Mouse (Mus musculus) thymus, adult 18-20 months (tissue): Measurements from ENCODE around the gene Inpp5d.

Experiments used
- DNase-seq, 2 experiments: peaks; one replicate each; pipeline ENCODE4 v3.0.0; 2022; ENCODE audit warnings: mixed read lengths in 2 of 2

Gene Inpp5d

GRCm38 (mm10) chr1:87620211-87620668 is at the start of gene Inpp5d:
Gene Inpp5d, plus strand, starts transcription at chr1:87620312.
- peak; percentile 39 to 72 for DNase-seq

- no peak for DNase-seq
Measured at GRCm38 (mm10) chr1:87573261-87573660, 46.9 kb upstream of the Inpp5d start.

GRCm38 (mm10) chr1:87573800-87574215 is 46.3 kb upstream of the Inpp5d start, which contains the start of gene Ngef:
Gene Ngef, minus strand, starts transcription at chr1:87573870.
- no peak for DNase-seq

DNA sequence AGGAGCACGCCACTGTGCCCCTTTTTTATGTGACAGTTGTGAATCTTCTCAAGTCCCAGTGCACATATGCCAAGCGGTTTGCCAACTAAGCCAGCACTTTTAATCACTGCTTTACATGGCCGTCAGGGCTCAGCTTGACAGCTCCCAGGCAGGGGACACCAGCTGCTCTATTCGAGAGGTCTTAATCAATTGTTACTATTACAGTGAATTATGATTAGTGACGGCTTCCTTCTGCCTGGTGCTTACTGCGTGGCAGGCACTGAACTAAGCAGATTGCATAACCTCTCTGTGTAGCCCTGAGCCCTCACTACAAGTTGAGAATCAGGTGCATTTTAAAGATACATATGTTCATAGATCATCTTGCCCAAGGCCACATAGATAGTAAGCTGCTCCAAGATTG is 45.8 kb upstream of the Inpp5d start:
- DNase-seq = no peak

GRCm38 (mm10) chr1:87574785-87575184 is 45.3 kb upstream of the Inpp5d start:
- no peak for DNase-seq

DNA sequence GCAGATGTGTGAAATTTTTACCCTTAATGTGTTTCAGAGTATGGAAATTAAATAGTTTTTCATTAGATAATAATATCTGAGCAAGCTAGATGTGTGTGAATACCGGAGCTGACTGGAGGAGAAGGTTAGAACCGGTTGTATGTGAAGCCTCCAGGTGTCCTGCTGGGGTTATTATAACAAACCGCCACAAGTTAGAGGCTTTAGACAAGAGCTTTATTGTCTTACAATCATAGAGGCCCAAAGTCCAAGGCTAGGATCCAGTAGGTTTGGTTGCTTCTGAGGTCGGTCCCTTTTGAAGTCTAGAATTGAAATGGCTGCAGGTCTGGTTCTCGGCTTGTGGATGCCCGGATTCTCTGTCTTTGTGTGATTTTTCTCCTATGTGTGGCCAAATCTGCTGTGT is 41.1 kb upstream of the Inpp5d start:
- no peak for DNase-seq

- no peak for DNase-seq
Measured at GRCm38 (mm10) chr1:87580824-87581223, 39.3 kb upstream of the Inpp5d start.

DNA sequence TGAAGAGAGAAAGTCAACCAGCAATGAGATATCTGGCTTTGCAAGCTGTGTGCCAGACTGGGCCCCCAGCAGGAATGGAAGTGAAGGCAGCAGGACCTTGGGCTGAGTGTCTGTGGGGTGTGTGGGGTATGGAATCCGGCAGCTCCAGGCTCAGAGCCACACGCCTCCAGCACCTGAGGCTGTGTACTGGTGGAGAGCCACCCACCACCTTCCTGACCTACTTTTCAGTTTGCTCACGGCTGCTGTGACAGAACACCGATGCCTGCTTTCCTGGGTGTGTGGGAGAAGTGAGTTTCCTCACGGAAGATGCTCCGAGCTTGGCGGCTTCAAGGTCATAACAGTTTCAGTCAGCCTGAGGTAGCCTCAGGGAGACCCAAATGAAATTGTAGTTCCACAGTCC is 30.9 kb upstream of the Inpp5d start:
- no peak for DNase-seq

DNA sequence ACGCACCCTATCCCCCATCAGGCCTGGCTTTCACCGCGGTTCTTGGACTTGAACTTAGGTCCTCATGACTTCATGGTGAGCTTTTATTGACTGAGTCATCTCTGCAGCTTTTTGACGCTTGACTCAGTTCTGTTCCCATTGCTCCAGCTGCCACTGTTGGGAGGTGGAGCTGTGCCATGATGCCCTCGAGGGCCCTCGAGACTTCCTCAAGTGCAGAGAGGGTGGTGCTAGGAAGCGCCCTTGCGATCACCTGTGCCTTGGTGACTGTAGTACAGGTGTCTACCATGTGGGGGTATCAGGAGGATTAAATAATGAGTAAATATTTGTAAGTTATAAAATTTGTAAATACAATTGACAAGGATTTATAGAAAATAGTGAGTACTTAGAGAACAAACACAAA is 30.1 kb upstream of the Inpp5d start:
- DNase-seq = no peak

- no peak for DNase-seq
Measured at GRCm38 (mm10) chr1:87594261-87594660, 25.9 kb upstream of the Inpp5d start.

- no peak for DNase-seq
Measured at GRCm38 (mm10) chr1:87594671-87595070, 25.4 kb upstream of the Inpp5d start.

DNA sequence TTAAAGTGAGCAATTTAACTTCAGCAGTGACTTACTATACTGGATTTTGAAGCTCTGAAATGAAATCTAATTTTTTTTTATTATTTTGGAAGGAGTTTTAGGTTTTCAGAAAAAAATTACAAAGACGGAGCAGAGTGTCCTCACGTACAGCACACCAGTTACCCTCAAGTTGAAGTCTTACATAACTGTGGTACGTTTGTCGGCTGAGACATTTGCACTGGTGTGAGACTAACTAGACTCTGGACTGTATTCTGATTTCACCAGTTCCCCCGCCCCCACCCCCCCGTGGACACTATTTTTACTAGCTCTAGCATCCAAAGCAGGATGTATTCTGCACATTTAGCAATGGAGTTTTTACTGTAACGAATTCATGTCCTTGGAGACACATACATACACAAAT is 19.6 kb upstream of the Inpp5d start:
- no peak for DNase-seq

DNA sequence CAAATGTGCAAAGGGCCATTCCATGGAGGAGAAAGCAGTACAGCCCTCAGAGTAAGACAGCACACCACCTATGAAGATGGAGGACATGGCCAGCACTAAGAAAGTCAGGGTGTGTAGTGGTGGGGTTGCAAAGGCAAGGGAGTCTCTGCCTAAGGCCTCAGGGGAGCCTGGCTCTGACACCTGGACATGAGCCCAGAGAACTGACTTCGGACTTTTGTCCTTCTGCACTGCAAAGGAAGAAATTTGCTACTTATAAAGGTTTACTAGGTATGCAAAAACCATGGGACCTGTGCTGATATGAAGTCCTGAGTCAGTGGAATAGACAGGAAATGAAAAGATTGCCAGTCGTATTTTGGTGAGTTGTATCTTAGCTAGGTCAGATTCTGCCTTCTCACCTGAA is 18.3 kb upstream of the Inpp5d start:
- DNase-seq = no peak

DNA sequence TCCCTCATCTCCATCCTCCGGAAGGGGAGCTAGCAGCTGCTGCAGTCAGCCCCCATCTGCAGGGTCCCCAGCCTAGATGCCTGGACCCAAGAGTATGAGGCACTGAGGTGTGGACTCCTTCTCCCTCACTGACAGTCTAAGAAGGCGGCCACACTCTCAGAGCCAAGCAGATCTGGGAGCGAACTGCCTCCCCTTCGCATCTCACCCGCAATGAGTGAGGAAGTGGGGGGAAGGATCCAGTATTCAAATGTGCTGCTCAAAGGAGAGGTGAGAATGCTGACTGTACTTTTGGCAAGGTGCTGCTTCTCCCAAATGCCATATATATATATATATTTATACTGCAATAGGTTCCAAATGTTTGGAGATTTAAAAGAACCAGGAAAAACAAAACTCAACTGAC is 16.7 kb upstream of the Inpp5d start:
- DNase-seq = no peak

DNA sequence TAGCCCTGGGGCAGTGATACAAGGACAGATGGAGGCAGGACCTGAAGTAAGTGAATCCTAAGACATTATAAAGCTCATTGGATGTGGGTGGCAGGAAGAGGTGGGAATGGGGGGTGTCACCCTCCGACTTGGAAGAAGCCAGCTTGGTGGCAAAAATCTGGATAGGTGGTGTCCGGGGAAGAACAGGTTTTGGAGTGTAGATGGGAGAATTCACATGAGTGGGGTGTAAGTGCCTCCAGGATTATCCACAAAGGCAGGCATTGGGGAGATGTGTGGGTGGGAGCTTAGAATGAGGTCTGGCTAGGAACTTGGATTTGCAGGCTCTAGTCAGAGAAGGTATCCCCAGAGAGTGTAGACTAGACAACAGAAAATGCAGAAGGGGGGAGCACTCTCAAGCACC is 14.8 kb upstream of the Inpp5d start:
- no peak for DNase-seq

GRCm38 (mm10) chr1:87607385-87608091 is 12.6 kb upstream of the Inpp5d start:
- peak; percentile 30 to 64 for DNase-seq

- peak; percentile 52 to 59 for DNase-seq
Measured at GRCm38 (mm10) chr1:87608416-87609046, 11.6 kb upstream of the Inpp5d start.

- no peak for DNase-seq
Measured at GRCm38 (mm10) chr1:87614576-87615295, 5.4 kb upstream of the Inpp5d start.

GRCm38 (mm10) chr1:87620693-87621092 is 581 bp downstream of the Inpp5d start:
- DNase-seq = no peak

- no peak for DNase-seq
Measured at GRCm38 (mm10) chr1:87621146-87621857, 1.2 kb downstream of the Inpp5d start.

GRCm38 (mm10) chr1:87621858-87622279 is 1.8 kb downstream of the Inpp5d start:
- peak in 1 of 2 experiments; percentile 64 for DNase-seq

GRCm38 (mm10) chr1:87623977-87624666 is 4.0 kb downstream of the Inpp5d start:
- no peak for DNase-seq
